Mouse (Mus musculus) intestine, postnatal 0 days (tissue): ENCODE measurements around the gene Ttn. TPM values are rescaled to one million over a fixed set of nuclear protein-coding genes. Genes with fewer than 3 reads are reported as not detected.

Experiments
- ATAC-seq: fragments of 200-750 bp; cut with Nextera tagmentation; 2 replicates; pipeline ENCODE4 v1.8.0; 2017; ENCODE audit warnings: mild to moderate bottlenecking, moderate TSS enrichment, moderate library complexity
- H3K27ac ChIP-seq: fragments of 300-500 bp; sonication (generic); 2 replicates; pipeline ENCODE4 v1.5.1; 2014; ENCODE audit warnings: mild to moderate bottlenecking, low read depth, low read length, moderate library complexity
- H3K27me3 ChIP-seq: fragments of 300-500 bp; sonication (generic); replicated peaks from 2 replicates; pipeline ENCODE4 v1.6.1; 2014; ENCODE audit warnings: low read length, mixed read lengths; ENCODE audit not compliant: control insufficient read depth, insufficient read depth
- H3K36me3 ChIP-seq: fragments of 300-500 bp; sonication (generic); 2 replicates; pipeline ENCODE4 v1.6.1; 2014; ENCODE audit warnings: mild to moderate bottlenecking, moderate library complexity; ENCODE audit not compliant: control insufficient read depth, insufficient read depth
- H3K4me1 ChIP-seq: fragments of 300-500 bp; sonication (generic); replicated peaks from 2 replicates; pipeline ENCODE4 v1.6.1; 2014; ENCODE audit warnings: antibody characterized with exemption, low read length, mixed read lengths; ENCODE audit not compliant: control insufficient read depth, insufficient read depth
- H3K4me2 ChIP-seq: fragments of 300-500 bp; sonication (generic); replicated peaks from 2 replicates; pipeline ENCODE4 v1.6.1; 2014; ENCODE audit warnings: low read depth, mild to moderate bottlenecking, moderate library complexity
- H3K4me3 ChIP-seq: fragments of 300-500 bp; sonication (generic); 2 replicates; pipeline ENCODE4 v1.5.1; 2014; ENCODE audit warnings: low read depth, low read length
- H3K9ac ChIP-seq: fragments of 300-500 bp; sonication (generic); 2 replicates; pipeline ENCODE4 v1.6.1; 2014; ENCODE audit warnings: mild to moderate bottlenecking, low read depth, low read length
- H3K9me3 ChIP-seq: fragments of 300-500 bp; sonication (generic); 2 replicates; pipeline ENCODE4 v1.6.1; 2016; ENCODE audit warnings: mixed run types; ENCODE audit not compliant: control insufficient read depth
- CTCF ChIP-seq: sonication (generic); IDR thresholded peaks from 2 replicates; pipeline ENCODE4 v1.5.1; 2016; ENCODE audit warnings: low read depth, mild to moderate bottlenecking, control low read depth, antibody characterized with exemption, moderate library complexity
- WGBS: fragments of 180-500 bp; shearing (Covaris S2); extraction: QIAGEN DNeasy Blood & Tissue Kit; methylation state at CpG from one replicate; pipeline ENCODE4 v1.1.7; 2014; 5-methylcytosine and 5-hydroxymethylcytosine counted together
- polyA plus RNA-seq: library from polyadenylated mRNA; unstranded; fragments of >200 nt; fragmentation: Nextera tagmentation; extraction: Ambion mirVana; gene quantifications from 2 replicates; pipeline ENCODE4 v1.2.1, GENCODE M21; 2015

Ttn gene
- polyA plus RNA-seq, 1 experiment from 2014 or later, result 0.01 TPM

DNA sequence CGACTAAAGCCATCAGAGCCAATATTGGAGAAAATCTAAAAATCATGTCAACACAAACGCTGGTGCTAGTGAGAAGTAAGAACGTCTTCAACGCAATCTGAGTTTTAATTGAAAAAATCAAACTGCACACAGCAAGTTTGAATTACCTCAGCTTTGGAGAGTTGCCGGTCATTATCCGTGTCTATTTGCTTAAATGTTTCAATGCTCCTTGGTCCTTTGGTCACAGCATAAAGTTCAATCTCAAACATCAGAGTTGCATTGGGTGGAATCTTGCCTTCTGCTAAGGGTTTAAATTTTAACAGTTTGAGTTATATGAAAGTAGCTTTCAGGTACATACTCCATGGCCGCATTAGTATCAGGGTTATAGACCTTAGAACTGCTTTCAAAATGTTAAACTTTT lies 316.8 kb downstream of the Ttn start:
- Histone ChIP-seq H3K4me1 (no peaks in the 10 kb centered on the region), H3K27ac (no peak overlapping the region), H3K9ac (no peak overlapping the region), H3K9me3 (no peaks in the 10 kb centered on the region), H3K36me3 (peaks cover 19% of the 10 kb centered on the region; the same call in 1 of the 2 replicates), H3K4me2 (no peak overlapping the region), H3K4me3 (no peak overlapping the region), H3K27me3 (no peaks in the 10 kb centered on the region)
- ATAC-seq, result no peak
- no peak for TF ChIP-seq CTCF
- WGBS, result 95% methylated on average over 7 of the region's 7 CpGs

DNA sequence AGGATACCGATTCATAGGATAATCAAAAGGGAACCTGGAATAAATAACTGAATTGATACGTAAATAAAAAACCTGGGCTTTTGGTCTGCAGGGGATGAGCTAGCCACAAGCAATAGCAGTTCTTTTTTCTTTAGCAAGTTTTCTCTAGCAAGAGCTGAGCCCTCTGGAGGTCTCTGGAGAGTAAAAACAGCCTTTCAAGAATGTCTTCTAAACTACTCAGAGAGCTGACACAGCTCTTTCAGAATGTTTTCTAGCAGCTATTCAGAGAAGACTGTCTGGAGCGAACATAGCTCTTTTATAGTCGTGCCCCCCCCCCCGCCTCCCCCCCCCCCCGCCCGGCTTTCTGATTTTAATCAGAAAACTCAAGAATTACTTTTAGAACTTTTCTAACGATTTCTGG lies 322.9 kb downstream of the Ttn start:
- no peaks in the 10 kb centered on the region for H3K4me1 ChIP-seq
- H3K4me2 ChIP-seq, result no peak overlapping the region
- no peak for TF ChIP-seq CTCF
- 0 out of 2 replicates have a peak, but pooled peaks cover 1% of the 10 kb centered on the region for H3K36me3 ChIP-seq
- H3K4me3 ChIP-seq, result no peak overlapping the region
- H3K27ac ChIP-seq, result no peak overlapping the region
- WGBS, result 58% methylated on average over 6 of the region's 8 CpGs
- H3K27me3 ChIP-seq, result no peaks in the 10 kb centered on the region
- H3K9me3 ChIP-seq, result no peaks in the 10 kb centered on the region
- no peak for ATAC-seq
- H3K9ac ChIP-seq, result no peak overlapping the region

DNA sequence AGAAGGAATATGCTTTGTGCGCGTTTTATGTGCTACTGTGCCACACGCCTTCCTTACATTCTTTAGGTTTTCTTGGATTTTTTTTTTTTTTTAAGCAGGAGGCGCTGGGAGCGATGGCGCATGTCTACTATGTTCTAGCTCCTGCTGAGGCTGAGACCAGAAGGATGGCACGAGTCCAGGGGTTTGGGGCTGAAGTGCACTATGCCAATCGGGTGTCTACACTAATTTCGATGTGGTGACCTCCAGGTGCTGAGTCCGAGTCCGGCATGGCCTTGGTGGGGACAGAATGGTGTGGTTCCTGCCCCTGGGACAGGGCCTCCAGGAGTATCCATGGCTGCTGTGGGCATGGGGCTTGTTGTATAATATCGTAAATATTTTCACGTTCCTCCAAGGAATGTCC lies 323.8 kb downstream of the Ttn start:
- WGBS, result 71% methylated on average over 13 of the region's 13 CpGs
- Histone ChIP-seq H3K4me1 (no peaks in the 10 kb centered on the region), H3K36me3 (no peaks in the 10 kb centered on the region), H3K27me3 (no peaks in the 10 kb centered on the region), H3K27ac (no peak overlapping the region), H3K4me3 (no peak overlapping the region), H3K4me2 (no peak overlapping the region), H3K9ac (no peak overlapping the region), H3K9me3 (no peaks in the 10 kb centered on the region)
- no peak for TF ChIP-seq CTCF
- no peak for ATAC-seq

DNA sequence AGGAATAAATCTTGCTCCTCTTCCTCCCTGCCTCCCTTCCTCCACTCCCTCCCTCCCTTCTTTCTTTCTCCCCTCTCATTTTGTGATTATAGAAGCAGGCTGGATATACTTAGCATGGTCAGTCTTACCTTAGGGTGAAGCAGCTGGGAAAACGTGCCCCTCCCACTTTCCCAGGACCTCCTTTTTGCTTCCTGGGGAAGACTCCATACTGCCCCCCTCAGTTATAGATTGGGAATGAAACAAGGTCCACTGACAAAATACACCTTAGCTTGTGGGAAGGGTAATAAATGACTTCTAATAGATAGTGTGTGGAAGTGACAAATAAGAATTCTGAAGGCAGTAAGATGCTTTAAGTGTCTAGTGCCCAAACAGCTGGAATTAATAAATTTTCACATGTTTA lies 326.4 kb downstream of the Ttn start:
- TF ChIP-seq CTCF, result peak; percentile 64
- Histone ChIP-seq H3K4me2 (no peak overlapping the region), H3K27ac (no peak overlapping the region), H3K9ac (no peak overlapping the region), H3K27me3 (no peaks in the 10 kb centered on the region), H3K4me1 (no peaks in the 10 kb centered on the region), H3K4me3 (no peak overlapping the region), H3K36me3 (no peaks in the 10 kb centered on the region), H3K9me3 (no peaks in the 10 kb centered on the region)
- ATAC-seq, result no peak
- WGBS, result 6% methylated on average over 1 of the region's 1 CpGs

DNA sequence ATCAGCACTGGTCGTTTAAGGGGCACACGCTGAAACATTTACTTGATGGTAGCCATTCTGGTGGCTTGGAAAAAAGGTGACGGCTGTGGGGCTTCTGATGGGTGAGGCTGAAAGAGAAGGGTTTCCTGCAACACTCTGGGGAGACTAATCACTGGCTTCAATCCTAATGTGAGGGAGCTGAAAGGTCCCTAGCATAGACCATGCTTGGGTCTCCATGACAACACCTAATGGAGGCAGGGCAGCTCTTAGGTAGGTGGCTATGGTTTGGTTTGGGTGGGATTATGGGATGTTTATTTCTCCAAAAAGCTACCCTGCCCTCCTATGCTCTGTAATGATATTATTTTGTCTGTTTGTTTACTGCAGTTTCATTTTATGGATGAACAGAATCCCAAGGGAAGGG lies 326.9 kb downstream of the Ttn start:
- no peaks in the 10 kb centered on the region for H3K4me1 ChIP-seq
- TF ChIP-seq CTCF, result no peak
- no peak overlapping the region for H3K4me2 ChIP-seq
- no peak overlapping the region for H3K9ac ChIP-seq
- H3K4me3 ChIP-seq, result no peak overlapping the region
- H3K27ac ChIP-seq, result no peak overlapping the region
- no peaks in the 10 kb centered on the region for H3K9me3 ChIP-seq
- no peak for ATAC-seq
- no peaks in the 10 kb centered on the region for H3K27me3 ChIP-seq
- 73% methylated on average over 3 of the region's 3 CpGs for WGBS
- no peaks in the 10 kb centered on the region for H3K36me3 ChIP-seq

DNA sequence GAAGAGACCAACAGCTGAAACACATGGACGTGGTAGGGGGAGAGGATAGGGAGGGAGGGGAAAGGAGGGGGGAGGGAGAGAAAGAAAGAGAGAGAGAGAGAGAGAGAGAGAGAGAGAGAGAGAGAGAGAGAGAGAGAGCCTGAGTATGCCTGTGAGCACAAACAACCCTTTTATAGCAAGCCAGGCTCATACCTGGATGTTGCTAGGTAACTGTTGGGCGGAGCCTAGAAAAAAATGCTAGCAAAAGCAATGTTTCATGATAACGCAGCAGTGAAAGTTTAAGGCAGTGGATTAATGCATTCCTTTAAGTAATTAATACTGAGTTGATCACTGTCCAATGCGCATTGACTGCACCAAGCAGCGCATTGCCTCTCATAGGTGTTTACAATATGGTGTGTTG lies 327.7 kb downstream of the Ttn start:
- H3K9ac ChIP-seq, result no peak overlapping the region
- H3K27ac ChIP-seq, result no peak overlapping the region
- H3K36me3 ChIP-seq, result no peaks in the 10 kb centered on the region
- H3K27me3 ChIP-seq, result no peaks in the 10 kb centered on the region
- no peaks in the 10 kb centered on the region for H3K4me1 ChIP-seq
- H3K4me3 ChIP-seq, result no peak overlapping the region
- ATAC-seq, result peak; percentile 60; the same call in 1 of the 2 replicates
- H3K4me2 ChIP-seq, result no peak overlapping the region
- no peaks in the 10 kb centered on the region for H3K9me3 ChIP-seq
- TF ChIP-seq CTCF, result no peak
- 43% methylated on average over 5 of the region's 5 CpGs for WGBS

Other genes with a start within 250 kb of the Ttn start
- 2.2 and 2.3 TPM in 2 replicates for gene Ccdc141, start 188.1 kb upstream of the Ttn start, polyA plus RNA-seq